Mouse (Mus musculus) C2C12 (cell line): ENCODE data around the gene Itpr1. TPM values are rescaled to one million over a fixed set of nuclear protein-coding genes. Genes with fewer than 3 reads are reported as not detected.

Source experiments
- H3K27me3 ChIP-seq: one replicate; pipeline ENCODE4 v1.6.1; 2011; ENCODE audit not compliant: control insufficient read depth, insufficient read depth, insufficient read length
- H3K36me3 ChIP-seq: one replicate; pipeline ENCODE4 v1.6.1; 2011; ENCODE audit not compliant: control insufficient read depth, insufficient read depth
- H3K4me3 ChIP-seq: one replicate; pipeline ENCODE4 v1.5.1; 2011; ENCODE audit warnings: mild to moderate bottlenecking, control low read depth; ENCODE audit not compliant: poor library complexity, insufficient read depth, severe bottlenecking
- H3K79me2 ChIP-seq: one replicate; pipeline ENCODE4 v1.6.1; 2011; ENCODE audit not compliant: control insufficient read depth, insufficient read depth
- H3K79me3 ChIP-seq: one replicate; pipeline ENCODE4 v1.6.1; 2011; ENCODE audit warnings: low read depth, control low read depth
- H3ac ChIP-seq: one replicate; pipeline ENCODE3; 2011; ENCODE audit warnings: low read depth; ENCODE audit not compliant: control insufficient read depth, insufficient read length
- CEBPB ChIP-seq: IDR thresholded peaks from one replicate; pipeline ENCODE4 v1.6.1; 2011; ENCODE audit warnings: low read depth, mild to moderate bottlenecking, control low read depth, moderate library complexity
- CTCF ChIP-seq: IDR thresholded peaks from one replicate; pipeline ENCODE4 v1.5.1; 2011; ENCODE audit not compliant: control insufficient read depth, insufficient read depth, insufficient read length
- FOSL1 ChIP-seq: IDR thresholded peaks from one replicate; pipeline ENCODE4 v1.8.0; 2011; ENCODE audit warnings: mild to moderate bottlenecking, low read length; ENCODE audit not compliant: poor library complexity, insufficient read depth, severe bottlenecking
- MAX ChIP-seq: IDR thresholded peaks from one replicate; pipeline ENCODE4 v1.6.1; 2011; ENCODE audit warnings: mild to moderate bottlenecking, control low read depth
- MYOD1 ChIP-seq: IDR thresholded peaks from one replicate; pipeline ENCODE4 v1.6.1; 2011; ENCODE audit warnings: low read depth; ENCODE audit not compliant: control insufficient read depth, insufficient read length
- MYOG ChIP-seq: IDR thresholded peaks from one replicate; pipeline ENCODE4 v1.6.1; 2011; ENCODE audit not compliant: control insufficient read depth, insufficient read length; ENCODE audit errors: extremely low read depth
- USF1 ChIP-seq: IDR thresholded peaks from one replicate; pipeline ENCODE4 v1.6.1; 2011; ENCODE audit warnings: low read depth, mild to moderate bottlenecking, control low read depth, moderate library complexity
- polyA plus RNA-seq: library from polyadenylated mRNA; unstranded; fragments of >200 nt; fragmentation: generic; extraction: Trizol; gene quantifications from one replicate; pipeline ENCODE4 v1.2.1, GENCODE M21; 2012; ENCODE audit warnings: missing spikeins

Gene Itpr1
- polyA plus RNA-seq, 1 experiment: 4.9 TPM

- Histone ChIP-seq H3K79me2 (no peaks in the 10 kb centered on the region), H3K4me3 (no peak overlapping the region), H3K79me3 (no peaks in the 10 kb centered on the region), H3K27me3 (no peaks in the 10 kb centered on the region), H3K36me3 (no peaks in the 10 kb centered on the region), H3ac (no peak overlapping the region)
- TF ChIP-seq MAX (no peak), CEBPB (no peak)
Observed at GRCm38 (mm10) chr6:108326751-108327161, 113.9 kb downstream of the Itpr1 start.

DNA sequence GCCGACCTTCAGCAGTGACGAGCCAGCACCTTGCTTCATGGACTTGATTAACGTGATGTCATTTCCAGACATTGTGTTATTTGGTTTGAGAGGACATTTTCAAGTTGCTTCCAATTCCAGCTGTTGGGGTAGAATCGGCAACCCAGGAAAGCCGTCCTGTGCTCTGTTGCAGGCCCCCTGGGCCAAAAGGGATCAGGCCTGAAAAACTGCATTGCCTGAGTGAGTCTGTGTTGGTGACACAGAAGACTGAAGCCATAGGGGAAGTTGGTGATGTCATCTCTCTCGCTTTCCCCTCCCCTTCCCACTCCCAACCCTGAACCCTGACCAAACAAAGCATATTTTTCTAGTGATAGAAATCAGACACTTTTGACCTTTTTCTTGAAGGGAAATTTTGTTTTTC lies 114.7 kb downstream of the Itpr1 start:
- TF ChIP-seq MAX (no peak), USF1 (no peak), MYOD1 (no peak), CTCF (no peak), MYOG (no peak), CEBPB (no peak), FOSL1 (no peak)

GRCm38 (mm10) chr6:108328296-108328695 lies 115.4 kb downstream of the Itpr1 start:
- Histone ChIP-seq H3ac (no peak overlapping the region), H3K79me3 (no peaks in the 10 kb centered on the region), H3K4me3 (no peak overlapping the region), H3K36me3 (no peaks in the 10 kb centered on the region), H3K27me3 (no peaks in the 10 kb centered on the region), H3K79me2 (no peaks in the 10 kb centered on the region)
- TF ChIP-seq MYOG (no peak), FOSL1 (no peak), USF1 (no peak)

More for the DNA sequence above, 114.7 kb downstream of the Itpr1 start:
- Histone ChIP-seq H3K27me3 (no peaks in the 10 kb centered on the region), H3K79me2 (no peaks in the 10 kb centered on the region), H3K4me3 (no peak overlapping the region), H3K79me3 (no peaks in the 10 kb centered on the region), H3K36me3 (no peaks in the 10 kb centered on the region), H3ac (no peak overlapping the region)

DNA sequence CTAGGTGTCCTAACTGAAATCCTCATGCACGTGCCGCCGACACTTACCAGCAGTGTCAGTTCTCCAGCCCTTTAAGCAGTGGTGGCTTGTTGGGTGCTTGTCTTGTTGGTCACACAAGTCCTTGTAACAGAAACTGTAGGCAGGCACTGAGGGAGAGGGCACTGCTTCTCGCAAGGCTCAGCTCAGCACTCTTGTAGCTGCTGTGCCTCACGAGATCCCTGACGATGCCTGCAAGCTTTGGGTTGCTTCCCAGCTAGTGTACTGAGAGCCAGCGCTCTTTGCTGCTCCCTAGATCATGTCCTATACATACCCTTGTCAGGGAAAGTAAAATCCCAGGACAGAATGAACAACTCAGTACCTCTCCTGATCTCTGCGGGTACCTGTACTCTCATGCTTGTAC lies 117.6 kb downstream of the Itpr1 start:
- H3K27me3 ChIP-seq: no peaks in the 10 kb centered on the region
- no peak overlapping the region for H3K4me3 ChIP-seq

DNA sequence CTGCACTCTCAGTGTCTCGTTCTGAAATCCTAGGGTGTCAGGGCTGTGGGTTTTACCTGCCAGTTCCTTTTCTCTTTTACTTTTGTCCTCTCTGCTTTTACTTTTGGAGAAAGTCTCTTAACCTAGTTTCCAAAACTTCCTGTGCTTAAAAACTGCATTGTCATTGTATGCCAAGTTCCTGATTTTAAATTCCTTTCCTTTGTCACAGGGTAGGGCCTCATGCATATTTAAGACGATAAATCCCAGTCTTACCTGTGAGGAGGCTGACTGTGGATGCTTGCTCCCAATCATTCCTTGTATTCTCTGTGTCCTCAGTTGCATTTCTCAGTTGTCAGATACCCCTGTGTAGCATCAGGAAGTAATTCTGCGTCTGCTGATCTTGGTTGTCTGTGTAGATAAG lies 118.4 kb downstream of the Itpr1 start:
- TF ChIP-seq MYOD1 (no peak), CEBPB (no peak), MYOG (no peak), FOSL1 (no peak), USF1 (no peak), MAX (no peak), CTCF (no peak)
- Histone ChIP-seq H3K36me3 (no peaks in the 10 kb centered on the region), H3K79me3 (no peaks in the 10 kb centered on the region), H3ac (no peak overlapping the region), H3K4me3 (no peak overlapping the region), H3K27me3 (no peaks in the 10 kb centered on the region), H3K79me2 (no peaks in the 10 kb centered on the region)

More for the DNA sequence above, 117.6 kb downstream of the Itpr1 start:
- no peak overlapping the region for H3ac ChIP-seq
- H3K36me3 ChIP-seq: no peaks in the 10 kb centered on the region
- H3K79me3 ChIP-seq: no peaks in the 10 kb centered on the region
- no peaks in the 10 kb centered on the region for H3K79me2 ChIP-seq
- TF ChIP-seq USF1 (no peak), CEBPB (no peak), MYOD1 (no peak), FOSL1 (no peak), MAX (no peak), MYOG (no peak), CTCF (no peak)

DNA sequence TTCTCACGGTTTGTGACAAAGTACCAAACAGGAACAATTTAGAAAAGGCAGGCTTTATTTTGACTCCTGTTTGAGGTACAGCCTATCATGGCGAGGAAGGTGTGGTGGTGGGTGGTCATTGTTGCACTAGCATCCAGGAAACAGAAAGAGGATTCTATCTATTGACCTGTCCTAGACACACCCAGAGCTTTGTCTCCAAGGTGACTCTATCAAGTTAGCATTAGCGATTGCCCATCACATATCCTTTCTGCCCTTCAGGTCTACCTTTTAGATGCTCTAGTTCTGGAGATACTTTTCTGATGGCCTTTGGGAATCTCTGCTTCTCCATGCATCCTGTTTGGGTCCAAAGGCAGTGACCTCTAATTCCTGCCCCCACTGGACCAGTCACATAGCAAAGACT lies 121.2 kb downstream of the Itpr1 start:
- H3K79me2 ChIP-seq: no peaks in the 10 kb centered on the region
- H3K27me3 ChIP-seq: no peaks in the 10 kb centered on the region
- H3K79me3 ChIP-seq: no peaks in the 10 kb centered on the region
- TF ChIP-seq MYOG (no peak), MAX (no peak), MYOD1 (no peak), FOSL1 (no peak), CEBPB (no peak)
- H3ac ChIP-seq: no peak overlapping the region
- H3K4me3 ChIP-seq: no peak overlapping the region
- no peaks in the 10 kb centered on the region for H3K36me3 ChIP-seq
